Mouse (Mus musculus): ENCODE measurements around the gene Erc2.

Gene Erc2

DNA sequence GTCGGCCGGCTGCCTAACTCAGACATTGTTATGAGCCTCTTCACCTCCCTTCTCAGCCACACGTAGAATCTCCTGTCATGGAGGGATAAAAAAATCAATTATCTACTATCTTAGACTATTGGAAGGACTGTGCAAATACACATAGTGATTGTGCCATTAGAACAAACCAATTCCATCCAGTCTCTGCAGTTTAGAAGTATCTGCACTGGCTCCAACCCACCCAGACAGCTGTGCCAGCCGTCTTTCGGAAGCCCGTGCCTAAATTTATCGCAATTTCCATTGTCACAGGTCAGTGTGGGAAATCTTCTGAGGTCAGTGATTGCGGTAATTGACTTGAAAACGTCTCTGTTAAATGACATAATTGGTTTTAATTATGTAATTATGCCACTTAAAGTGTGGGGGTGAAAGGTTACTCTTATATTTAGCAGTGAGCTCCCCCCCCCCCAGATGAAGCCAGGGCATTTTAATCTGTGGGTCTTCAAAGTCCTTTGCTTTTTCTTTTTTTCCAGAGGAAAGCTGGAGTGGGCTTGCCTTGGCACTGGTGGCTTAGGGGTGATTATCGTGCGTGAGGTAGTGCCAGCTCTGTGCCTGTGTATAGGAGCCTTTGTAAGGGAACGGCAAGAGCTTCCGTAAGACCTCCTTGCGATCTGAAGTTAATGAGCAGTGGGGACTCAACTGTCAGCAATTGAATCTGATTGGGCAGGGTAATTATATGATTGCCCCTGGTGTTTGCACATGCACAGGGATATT lies 759.7 kb downstream of the Erc2 start:
- DNase-seq (ENCODE audit: low read depth), result no peak

DNA sequence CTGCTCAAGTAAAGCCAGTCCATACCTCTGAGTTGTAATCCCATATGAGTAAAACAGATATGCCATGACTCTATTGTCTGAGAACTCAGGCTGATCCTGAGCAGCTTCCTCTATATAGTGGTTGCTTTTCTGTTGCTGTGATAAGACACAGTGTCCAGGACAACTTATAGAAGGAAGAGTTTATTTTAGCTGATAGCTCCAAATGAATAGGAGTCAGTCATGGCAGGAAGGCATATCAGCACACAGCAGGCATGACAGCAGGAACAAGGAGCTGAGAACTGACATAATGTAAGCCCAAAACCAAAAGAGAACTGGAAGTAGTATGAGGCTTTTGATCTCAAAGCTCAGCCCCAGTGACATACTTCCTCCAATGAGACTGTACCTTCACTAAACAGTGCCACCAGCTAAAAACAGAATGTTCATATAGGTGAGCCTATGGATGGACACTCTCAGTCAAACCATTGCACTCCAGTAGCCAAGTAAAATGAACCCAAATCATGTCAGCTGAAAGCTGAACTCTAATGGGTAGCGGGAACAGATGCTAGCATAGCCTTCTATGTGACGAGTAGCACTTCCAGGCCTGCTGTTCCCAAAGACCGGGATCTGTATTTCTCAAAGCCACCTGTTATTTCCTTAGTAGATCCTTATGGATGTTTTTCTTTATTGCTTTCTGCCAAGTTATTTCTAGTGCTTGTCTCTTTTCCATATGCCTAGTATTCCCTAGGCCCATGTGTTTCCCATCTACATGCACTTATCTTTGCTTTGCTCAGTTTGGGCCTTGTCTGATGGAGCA lies 764.8 kb downstream of the Erc2 start:
- DNase-seq (ENCODE audit: low read depth), result no peak

DNA sequence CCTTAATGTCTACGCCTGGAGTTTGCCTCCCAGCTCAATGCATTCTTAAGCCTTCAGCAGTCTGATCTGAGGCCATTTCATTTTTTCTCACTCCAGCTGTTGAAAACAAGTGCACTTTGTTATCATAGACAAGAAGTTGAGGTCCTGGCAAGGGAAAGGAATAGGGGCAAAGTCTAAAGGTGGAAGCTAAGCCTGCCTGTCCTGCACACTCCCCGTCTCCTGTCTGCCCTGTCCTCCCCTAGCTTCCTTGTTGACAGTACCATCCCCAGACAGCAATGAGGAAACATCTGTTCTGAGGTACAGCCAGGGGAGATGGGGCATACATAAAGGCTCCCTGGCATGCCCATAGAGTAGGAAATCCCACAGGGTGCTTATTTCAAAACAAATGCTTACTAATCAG lies 776.7 kb downstream of the Erc2 start:
- no peak for DNase-seq (ENCODE audit: low read depth)

DNA sequence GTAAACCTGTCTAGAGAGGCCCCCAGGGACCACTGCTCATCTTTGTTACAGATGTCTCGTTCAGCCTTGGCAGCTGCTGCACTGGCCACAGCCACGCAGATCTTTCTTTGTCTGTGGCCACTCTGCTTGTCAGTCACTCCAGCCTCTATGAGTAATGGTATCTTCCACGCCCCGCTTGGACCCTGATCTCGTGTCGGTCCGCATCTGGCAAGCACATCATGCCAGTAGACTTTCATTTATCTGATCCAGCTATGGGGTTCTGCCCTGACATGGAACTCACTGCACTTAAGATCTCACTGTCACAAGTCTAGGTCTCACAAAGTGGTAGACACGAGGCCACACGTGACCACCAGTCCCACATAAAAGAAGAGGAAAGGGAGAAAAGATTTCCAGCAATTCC lies 777.7 kb downstream of the Erc2 start:
- no peak for DNase-seq (ENCODE audit: low read depth)

DNA sequence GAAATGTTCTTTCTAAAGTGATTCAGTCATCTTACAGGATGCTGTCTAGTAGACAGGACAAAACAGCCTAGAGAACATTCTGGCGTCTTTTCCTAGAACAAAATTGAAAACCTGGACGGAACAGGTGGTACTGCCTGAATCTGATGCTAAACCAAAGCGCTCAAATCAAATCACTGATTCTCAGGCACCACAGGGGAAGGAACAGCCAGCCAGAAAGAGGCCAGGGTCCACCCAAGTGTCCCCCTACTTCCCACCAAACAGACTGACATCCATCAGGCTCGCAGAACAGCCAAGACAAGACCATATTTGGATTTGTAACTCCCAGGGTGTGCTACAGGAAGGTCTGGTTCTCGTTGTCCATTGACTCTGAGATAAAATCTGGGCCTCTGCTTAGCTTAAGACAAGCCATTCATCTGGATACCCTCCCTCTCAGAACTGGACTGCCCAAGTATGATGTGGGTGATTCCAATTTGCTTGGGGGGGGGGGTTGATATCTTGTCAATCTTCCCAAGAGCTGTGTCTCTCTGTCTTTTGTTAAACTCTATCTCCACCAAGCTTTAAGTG lies 783.1 kb downstream of the Erc2 start:
- DNase-seq (ENCODE audit: low read depth), result no peak

DNA sequence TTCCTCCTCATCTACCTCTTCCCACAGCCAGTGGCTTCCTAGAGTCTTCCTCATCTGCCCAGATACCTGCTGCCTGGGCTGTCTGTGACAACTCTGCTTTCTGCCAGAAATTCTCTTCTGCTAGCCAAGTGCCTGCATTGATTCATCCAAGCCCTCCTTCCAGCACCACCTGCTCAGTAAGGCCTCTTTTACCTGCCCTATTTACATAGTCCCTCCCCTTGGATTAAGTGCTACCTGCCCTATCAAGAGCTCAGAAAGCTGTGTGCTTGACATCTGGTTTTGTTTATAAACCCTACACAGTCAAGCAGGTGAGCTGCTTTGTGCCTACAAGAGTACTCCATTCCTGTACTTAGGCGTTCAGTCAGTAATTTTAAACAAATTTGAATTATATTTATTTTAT lies 787.2 kb downstream of the Erc2 start:
- DNase-seq (ENCODE audit: low read depth), result no peak

DNA sequence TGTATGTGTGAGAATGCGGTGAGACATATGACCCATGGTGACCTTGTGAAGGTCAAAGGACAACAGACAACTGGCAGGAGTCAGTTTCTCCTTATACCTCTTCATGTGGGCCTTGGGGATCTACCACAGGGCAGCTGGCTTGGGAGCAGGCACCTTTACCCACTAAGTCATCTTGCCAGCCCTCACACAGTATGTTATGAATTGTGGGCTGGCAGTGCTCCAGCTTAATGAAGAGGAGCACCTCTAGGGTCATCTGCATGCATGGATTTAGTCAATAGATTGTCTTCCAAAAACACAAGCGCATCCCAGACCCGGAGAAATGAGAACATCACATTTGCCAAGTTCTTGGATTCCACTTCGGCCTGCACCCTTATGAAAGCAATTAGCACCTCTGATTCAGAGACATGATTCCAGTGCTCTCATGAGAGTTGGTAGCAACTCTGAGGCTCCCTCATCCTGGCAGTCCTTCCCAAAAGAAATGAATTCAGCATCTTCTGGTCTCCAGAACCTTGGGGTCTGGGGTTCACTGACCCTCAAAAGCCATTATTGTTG lies 787.6 kb downstream of the Erc2 start:
- DNase-seq (ENCODE audit: low read depth), result no peak

DNA sequence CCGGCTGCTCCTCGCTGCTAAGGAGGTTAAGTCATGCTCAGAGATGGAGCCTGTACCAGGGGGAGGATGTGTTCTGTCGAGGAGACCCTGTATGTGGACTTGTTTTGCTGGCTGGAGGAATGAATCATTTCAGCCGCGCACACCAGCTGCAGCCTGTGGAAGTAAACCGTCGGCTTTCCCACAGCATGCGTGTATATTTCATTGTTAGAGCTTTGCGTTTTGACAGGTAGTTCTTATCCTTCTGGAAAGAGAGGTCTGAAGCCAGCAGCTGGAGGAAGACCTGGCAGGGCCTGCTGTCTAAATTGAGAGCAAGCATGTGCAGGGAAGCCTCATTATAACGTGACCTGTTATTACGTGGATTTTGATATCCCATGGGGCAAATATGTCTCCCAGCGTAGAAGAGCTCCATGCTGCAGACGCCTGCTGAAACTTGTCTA lies 788.6 kb downstream of the Erc2 start:
- DNase-seq (ENCODE audit: low read depth), result no peak

DNA sequence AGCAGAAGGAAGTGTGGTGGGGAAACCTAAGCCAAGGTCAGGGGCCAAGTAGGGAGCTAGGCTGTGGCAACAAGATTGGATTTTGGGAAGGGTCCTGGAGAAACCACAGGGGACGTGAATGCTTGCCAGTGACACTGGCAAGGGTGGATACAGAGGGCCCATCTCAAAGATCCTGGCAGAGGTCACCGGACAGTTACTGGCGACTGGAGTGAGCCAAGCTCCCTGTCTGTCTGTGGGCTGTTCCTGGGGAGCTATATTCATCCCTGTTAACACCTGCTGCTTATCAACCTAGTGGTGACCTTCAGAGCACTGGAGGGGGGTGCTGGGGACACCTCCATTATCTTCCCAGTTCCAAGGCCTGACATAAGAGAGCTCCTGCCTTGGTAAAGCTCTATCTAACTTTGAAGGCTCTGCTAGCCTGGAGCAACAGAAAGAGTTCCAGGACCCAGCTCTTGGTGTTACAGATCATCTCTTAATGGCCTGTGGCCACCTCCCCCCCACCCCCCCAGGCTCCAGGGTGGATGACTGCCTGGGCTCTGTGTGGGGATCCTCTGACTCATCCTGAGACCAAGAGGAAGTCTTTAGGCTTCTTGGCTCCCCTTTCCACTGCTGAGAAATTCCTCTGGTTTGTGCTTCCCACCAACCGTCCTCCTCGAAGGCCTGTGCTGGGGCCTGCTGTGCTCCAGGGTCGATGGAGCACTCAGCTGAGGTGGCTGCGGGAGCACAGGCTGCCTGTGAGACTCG lies 790.2 kb downstream of the Erc2 start:
- DNase-seq (ENCODE audit: low read depth), result no peak

DNA sequence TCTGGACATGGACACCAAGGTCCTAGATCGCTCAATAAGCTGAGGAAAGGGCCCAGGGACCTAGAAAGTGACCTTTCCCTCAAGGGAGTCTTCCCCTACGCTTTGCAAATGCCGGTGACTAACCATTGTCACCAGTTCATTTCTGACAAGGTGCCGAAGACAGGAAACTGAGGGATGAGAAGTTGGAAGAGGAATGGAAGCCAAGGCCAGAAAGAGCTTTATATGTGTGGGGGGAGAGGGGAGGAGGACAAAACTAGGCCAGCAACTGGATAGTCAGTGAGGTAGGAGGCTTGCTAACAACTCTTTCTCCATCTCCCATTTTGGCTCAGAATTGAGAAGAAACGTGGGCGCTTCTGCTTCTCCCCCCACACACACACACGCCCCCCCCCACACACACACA lies 791.3 kb downstream of the Erc2 start:
- DNase-seq (ENCODE audit: low read depth), result no peak

DNA sequence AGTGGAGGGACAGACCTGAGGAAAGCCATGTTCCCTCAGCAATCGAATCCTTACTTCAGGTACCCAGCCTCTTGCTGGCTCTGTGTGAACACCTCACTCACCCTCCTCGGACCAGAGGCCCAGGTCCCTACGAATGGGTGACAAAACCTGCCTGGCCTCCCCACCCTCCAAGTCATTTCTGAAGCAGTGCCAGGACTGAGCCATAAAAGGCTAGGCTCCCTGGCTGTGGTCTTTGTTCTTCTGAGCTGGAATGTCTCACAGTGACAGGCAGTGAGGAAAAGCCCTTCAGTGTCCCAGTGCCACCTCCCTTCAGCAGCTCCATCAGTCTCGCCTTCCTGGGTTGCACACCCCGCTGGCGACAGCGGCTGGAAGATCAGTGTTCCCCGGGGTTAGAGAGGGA lies 794.8 kb downstream of the Erc2 start:
- no peak for DNase-seq (ENCODE audit: low read depth)

DNA sequence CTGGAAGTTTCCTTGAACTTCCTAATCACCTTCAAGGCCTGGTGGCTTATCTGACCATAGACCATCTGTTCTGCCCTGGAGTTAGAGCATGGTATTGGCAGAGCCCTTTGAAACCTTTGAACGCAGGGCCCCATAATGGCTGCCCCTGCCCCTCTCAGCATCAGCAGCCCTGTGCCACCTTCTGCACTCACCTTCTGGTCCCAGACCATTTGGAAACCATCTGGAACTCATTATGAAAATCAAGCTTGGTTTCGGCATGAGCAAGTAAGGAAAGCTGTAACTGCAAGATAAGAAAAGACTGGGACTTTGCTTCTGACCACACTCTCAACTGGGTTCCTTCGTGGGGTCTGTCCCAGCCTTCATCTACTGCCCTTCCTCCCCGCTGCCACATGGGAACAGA lies 796.3 kb downstream of the Erc2 start:
- no peak for DNase-seq (ENCODE audit: low read depth)

DNA sequence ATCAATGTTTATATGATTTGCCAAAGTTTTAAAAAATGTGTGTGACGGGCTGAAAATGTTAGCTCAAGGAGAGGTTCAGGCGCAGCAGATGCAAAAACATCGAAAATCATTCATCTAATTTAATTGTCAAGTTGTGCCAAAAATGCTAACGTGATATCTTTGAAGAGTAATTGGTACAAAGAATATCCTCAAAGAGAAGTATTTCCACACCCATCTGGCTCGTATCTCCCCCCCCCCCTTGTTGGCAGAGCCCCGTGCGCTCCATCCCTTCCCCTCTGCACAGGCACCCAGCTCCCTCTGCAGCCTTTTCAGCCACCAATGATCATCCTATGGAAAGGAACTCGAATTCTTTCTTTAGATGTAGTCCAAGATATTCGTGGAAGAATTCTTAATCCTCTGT lies 797.0 kb downstream of the Erc2 start:
- no peak for DNase-seq (ENCODE audit: low read depth)

DNA sequence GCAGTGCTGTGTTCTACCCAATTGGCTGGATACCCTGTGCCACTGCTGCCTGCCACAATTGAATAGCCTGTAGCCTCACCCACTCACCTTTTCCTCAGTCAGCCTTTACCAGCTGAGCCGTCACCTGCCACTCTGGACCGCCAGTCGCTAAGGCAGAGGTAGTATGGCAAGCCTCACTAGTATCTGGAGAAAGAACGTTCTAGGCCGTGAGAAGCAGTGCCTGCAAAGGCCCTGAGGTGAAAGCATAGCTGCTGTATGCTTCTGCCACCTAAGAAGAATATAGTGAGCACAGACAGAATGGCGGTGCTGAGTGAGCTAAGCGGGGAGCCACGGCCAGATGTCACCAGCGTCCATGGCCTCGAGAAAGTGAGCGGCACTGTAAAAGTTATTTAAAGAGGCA lies 798.4 kb downstream of the Erc2 start:
- DNase-seq (ENCODE audit: low read depth), result no peak

DNA sequence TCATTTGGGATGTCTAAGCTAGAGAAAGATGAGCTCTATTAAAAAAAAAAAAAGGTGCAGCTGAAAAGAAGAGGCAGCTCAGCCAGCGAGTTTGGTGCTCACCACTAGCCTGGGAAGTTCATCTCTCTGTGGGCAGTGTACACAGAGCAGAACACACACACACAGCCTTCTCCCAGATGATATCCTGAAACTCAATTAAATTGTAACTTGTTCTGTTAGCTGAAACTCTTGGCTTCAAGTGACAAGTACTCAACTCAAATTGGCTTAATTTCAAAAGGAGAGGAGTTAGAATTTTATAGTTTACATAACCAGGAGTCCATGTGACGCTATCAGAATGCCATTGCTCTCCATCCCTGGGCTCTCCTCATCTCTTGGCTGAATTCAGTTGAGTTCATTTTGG lies 804.4 kb downstream of the Erc2 start:
- no peak for DNase-seq (ENCODE audit: low read depth)

DNA sequence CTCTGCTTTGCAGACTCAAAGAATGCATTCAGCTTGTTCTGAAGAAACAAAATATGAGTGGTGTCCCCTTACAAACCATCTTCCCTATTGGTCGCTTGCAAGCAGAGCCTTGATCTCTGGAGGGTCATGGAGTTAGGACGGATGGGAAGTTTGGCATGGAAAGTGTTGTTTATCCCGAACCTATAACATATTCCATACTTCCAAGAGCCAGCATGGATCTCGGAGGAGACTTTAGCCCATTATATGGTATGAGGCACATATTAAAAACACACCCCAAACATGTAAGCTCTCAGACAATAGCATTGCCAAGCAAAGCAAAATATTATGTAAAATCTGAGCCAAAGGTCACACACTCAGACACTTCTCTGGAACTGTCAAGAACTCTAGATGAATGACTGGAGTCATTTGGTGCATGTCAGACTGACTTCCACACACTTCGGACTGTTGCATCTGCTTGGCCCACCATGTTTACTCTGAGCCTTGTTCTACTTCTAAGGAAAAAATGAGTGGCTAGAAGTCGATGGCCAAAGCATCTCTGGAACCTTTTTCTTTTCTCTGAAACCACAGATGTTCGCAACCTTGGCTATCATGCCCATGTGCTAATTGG lies 809.6 kb downstream of the Erc2 start:
- no peak for DNase-seq (ENCODE audit: low read depth)

DNA sequence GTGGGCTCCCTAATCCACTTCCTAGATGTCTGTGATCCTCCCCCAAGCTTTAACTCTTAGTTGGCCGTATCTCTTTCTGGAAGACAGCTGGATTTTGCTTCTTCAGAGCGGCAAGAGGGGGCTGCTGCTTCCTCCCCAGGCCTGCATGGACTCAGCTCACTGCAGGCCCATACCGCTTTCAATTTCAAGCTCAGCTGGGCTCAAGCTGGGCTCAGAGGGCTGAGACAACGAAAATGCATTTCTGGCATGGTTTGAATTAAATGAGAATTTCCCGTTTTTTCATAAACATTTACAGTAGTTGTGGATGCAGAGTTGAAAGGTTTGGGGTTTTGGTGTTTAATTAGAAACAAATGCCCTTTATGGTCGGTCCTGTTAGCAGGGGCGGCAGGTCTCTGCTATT lies 812.8 kb downstream of the Erc2 start:
- no peak for DNase-seq (ENCODE audit: low read depth)

DNA sequence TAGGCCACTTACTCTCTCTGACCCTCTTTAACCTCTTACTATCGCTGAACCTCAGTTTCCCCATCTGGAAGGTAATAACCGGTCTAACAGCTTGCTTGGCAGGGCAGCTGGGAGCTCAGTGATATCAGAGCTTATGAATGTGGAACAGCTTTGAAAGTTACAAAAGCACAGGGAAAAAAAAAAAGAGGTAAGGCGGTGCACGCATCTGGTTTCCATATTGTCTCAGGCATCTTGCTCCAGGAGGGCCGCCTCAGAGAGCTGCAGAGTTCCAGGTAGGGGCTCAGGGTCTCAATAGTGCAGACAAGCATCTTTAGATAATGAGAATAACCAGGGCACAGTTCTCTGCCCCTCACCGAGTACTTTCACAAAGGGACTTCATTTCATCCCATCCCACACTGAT lies 816.9 kb downstream of the Erc2 start:
- no peak for DNase-seq (ENCODE audit: low read depth)

DNA sequence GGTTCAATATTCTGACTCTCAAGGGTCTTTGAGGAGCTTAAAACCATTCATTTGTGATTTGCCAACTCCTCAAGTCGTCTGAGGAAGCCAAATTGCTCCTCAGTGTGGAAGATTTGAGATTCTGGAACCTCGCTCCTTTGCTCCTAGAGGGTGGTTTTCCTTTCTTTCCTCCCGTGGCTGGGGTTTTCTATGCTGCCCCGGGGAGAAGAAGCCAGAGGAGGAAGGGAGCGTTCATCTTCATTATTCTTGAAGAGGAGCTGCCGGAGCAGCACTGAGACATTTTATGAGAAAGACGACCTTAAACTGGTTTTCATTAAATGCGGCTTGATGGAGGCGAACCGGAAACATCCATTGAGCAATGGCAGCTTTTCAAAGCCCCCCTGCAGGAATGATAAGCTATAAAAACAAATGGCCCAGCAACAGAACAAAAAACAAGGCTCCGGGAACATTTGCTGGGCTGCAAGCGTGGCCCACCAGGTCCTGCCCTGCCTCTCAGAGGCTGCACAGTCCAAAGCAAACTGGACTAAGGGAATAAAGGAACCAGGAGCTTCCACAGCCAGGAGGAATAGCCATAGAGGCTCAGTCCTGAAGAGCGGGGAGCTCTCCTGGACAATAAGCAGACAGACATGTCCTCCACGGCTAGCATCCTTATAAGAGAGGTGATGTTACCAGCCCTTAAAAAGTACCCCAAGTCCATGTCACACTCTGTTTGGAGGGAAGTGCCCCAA lies 819.2 kb downstream of the Erc2 start:
- no peak for DNase-seq (ENCODE audit: low read depth)

DNA sequence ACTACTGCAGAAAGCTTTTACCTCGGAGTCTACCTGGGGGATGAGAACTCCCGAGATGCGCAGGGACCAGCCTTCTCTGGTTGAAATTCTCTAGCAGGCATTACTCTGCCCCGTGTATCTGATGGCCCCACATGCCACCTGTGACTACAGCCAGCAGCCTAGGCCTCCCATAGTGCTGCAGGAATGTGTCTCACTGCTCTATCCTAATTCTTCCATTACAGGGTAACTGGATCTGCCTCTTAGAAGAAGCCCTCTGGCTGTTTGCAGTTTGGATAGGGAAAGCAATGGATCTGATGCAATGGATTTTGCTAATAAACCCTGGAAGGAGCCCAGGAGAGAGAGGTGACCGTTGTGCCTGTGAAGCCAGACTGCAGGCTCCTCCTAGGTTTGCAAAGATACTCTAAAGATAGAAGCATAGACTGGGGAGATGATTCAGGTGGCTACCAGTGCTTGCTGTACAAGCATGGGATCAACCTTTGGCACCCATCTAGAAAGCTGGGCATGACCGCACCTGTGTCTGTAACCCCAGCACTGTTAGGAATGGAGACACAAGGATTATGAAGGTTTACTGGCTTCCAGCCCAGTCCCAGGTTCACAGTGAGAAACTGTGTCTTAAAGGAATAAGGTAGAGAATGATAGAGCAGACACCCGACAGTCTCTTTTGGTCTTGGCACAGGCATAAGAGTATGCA lies 821.2 kb downstream of the Erc2 start:
- no peak for DNase-seq (ENCODE audit: low read depth)

DNA sequence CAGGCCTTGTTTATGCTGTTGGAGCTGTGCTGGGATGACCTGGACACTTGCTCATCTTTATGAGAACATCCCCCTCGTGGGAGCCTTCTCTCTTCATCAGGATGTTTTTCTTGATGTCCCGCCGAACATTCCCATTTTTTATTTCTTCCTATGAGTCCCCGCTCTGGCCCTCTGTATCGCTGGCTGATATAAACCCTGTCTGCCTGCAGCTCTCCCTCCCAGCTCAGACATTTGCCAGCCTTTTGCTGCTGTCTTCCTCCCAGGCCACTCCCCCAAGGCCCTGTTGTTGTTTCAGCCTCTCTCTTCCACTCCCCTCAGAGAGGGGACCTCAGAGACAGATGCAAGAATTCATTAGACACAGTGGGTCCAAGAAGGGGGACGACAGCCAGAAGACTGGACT lies 823.5 kb downstream of the Erc2 start:
- DNase-seq (ENCODE audit: low read depth), result no peak
